ENCODE assay signal across 8 mouse cellular contexts in the genomic region with DNA sequence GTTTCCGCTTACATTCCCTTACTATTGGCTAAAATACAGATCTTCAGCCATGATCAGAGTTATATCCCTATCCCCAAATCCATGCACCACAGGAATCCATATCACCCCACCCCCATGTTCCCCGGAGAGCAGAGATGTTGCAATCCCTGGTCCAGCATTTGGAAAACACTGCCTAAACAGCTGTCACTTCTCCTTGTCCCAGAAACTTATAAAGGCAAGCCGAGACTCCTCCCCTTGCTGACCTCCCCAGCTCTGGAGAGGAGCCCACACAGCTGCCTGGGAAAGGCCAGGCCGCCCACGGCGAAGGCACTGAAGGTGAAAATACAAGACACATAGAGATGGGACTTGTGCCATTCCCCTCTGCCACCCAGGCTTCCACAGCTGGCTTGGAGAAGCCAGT. TPM values are rescaled to one million over a fixed set of nuclear protein-coding genes. Genes with fewer than 3 reads are reported as not detected.
DNase-seq lines count a peak whose midpoint lies in the region; ATAC-seq and TF ChIP-seq lines count a peak whose summit lies in the region.

No protein-coding gene starts in this region.

- no peak overlapping the region for H3K9ac ChIP-seq in heart, embryonic 11.5 days (ENCODE audit: low read depth, low read length)
- H3K9ac ChIP-seq in hindbrain, postnatal 0 days (replicated peaks; ENCODE audit: low read length), result no peak overlapping the region
- no peak overlapping the region for H3K9ac ChIP-seq in lung, embryonic 15.5 days

- H3K4me1 ChIP-seq in heart, embryonic 11.5 days (ENCODE audit: control insufficient read depth, insufficient read depth, low read length), result peaks cover 3% of the 10 kb centered on the region; the same call in 1 of the 2 replicates
- peaks cover 7% of the 10 kb centered on the region for H3K4me1 ChIP-seq in hindbrain, postnatal 0 days (ENCODE audit: insufficient read depth, low read length)
- H3K4me1 ChIP-seq in lung, embryonic 15.5 days, result peaks cover 59% of the 10 kb centered on the region
- H3K4me1 ChIP-seq in thymus, adult 2 months (replicated peaks; ENCODE audit: control insufficient read depth, insufficient read depth, low read length), result peaks cover 4% of the 10 kb centered on the region

- no peak overlapping the region for H3K4me3 ChIP-seq in heart, embryonic 11.5 days (ENCODE audit: low read depth, low read length)
- no peak overlapping the region for H3K4me3 ChIP-seq in hindbrain, postnatal 0 days (ENCODE audit: low read length)
- H3K4me3 ChIP-seq in lung, embryonic 15.5 days, result no peak overlapping the region
- no peak overlapping the region for H3K4me3 ChIP-seq in thymus, adult 2 months (ENCODE audit: control insufficient read depth, insufficient read depth, low read length)

- H3K36me3 ChIP-seq in heart, embryonic 11.5 days (ENCODE audit: control insufficient read depth, insufficient read depth, low read length), result no peaks in the 10 kb centered on the region
- peaks cover 45% of the 10 kb centered on the region for H3K36me3 ChIP-seq in hindbrain, postnatal 0 days (ENCODE audit: insufficient read depth, low read length)
- H3K36me3 ChIP-seq in lung, embryonic 15.5 days, result peaks cover 33% of the 10 kb centered on the region
- H3K36me3 ChIP-seq in thymus, adult 2 months (ENCODE audit: control insufficient read depth, insufficient read depth, low read length), result no peaks in the 10 kb centered on the region

- TF ChIP-seq POLR2A in thymus, adult 2 months (IDR thresholded peaks at IDR 0.05; ENCODE audit: control insufficient read depth, extremely low read depth, insufficient read depth, low read length, poor library complexity), result no peak

- DNase-seq in heart, adult 18-20 months, result peak; percentile 93
- peak; percentile 81 for DNase-seq in fat pad, adult 2 months (ENCODE audit: extremely low read depth, low read depth, low spot score)
- peak; percentile 25 for DNase-seq in hindbrain, postnatal 0 days (ENCODE audit: low spot score)
- DNase-seq in thymus, adult 2 months, result no peak
- no peak for DNase-seq in spleen, postnatal 10 days (ENCODE audit: low spot score in 2 of 2)
- no peak for DNase-seq in frontal cortex, postnatal 36 days (ENCODE audit: low spot score in 2 of 2)

- H3K9me3 ChIP-seq in heart, embryonic 11.5 days (replicated peaks; ENCODE audit: control insufficient read depth, low read length), result no peaks in the 10 kb centered on the region
- no peaks in the 10 kb centered on the region for H3K9me3 ChIP-seq in hindbrain, postnatal 0 days (ENCODE audit: low read length)
- H3K9me3 ChIP-seq in lung, embryonic 15.5 days, result no peaks in the 10 kb centered on the region

- no peak for TF ChIP-seq CTCF in hindbrain, postnatal 0 days (IDR thresholded peaks at IDR 0.05; ENCODE audit: low read depth)
- TF ChIP-seq CTCF in thymus, adult 2 months (IDR thresholded peaks at IDR 0.05; ENCODE audit: borderline replicate concordance, control insufficient read depth, extremely low read depth, insufficient read depth, low read length, poor library complexity), result no peak

- no peaks in the 10 kb centered on the region for H3K27me3 ChIP-seq in heart, embryonic 11.5 days (ENCODE audit: control insufficient read depth, insufficient read depth, low read length)
- no peaks in the 10 kb centered on the region for H3K27me3 ChIP-seq in hindbrain, postnatal 0 days (ENCODE audit: insufficient read depth, low read length)
- no peaks in the 10 kb centered on the region for H3K27me3 ChIP-seq in lung, embryonic 15.5 days
- H3K27me3 ChIP-seq in thymus, adult 2 months (ENCODE audit: control insufficient read depth, insufficient read depth, low read length), result no peaks in the 10 kb centered on the region

- no peak overlapping the region for H3K4me2 ChIP-seq in heart, embryonic 11.5 days
- no peak overlapping the region for H3K4me2 ChIP-seq in hindbrain, postnatal 0 days (ENCODE audit: low read depth, low read length)
- no peak overlapping the region for H3K4me2 ChIP-seq in lung, embryonic 15.5 days

- WGBS in heart, embryonic 11.5 days (ENCODE audit: insufficient replicate concordance), result 83% methylated on average over 6 of the region's 6 CpGs
- 48% methylated on average over 6 of the region's 6 CpGs for WGBS in hindbrain, postnatal 0 days
- WGBS in lung, embryonic 15.5 days, result 54% methylated on average over 6 of the region's 6 CpGs
- 87% methylated on average over 6 of the region's 6 CpGs for WGBS in thymus, adult 2 months

- no peak overlapping the region for H3K27ac ChIP-seq in heart, embryonic 11.5 days (ENCODE audit: low read depth, low read length)
- H3K27ac ChIP-seq in hindbrain, postnatal 0 days, result peak overlapping the region; percentile 37; the same call in 1 of the 2 replicates
- peak overlapping the region; percentile 95 for H3K27ac ChIP-seq in lung, embryonic 15.5 days
- H3K27ac ChIP-seq in thymus, adult 2 months (ENCODE audit: control insufficient read depth, insufficient read depth, low read length), result no peak overlapping the region

- no peak for ATAC-seq in heart, embryonic 11.5 days (replicated peaks; ENCODE audit: insufficient number of reproducible peaks, low FRiP score, low TSS enrichment)
- ATAC-seq in hindbrain, postnatal 0 days, result no peak
- peak; percentile 88 for ATAC-seq in lung, embryonic 15.5 days (ENCODE audit: borderline replicate concordance, extremely low read depth, low FRiP score, low TSS enrichment)

RNA-seq across cellular contexts. Expression of a gene that starts 14.4 kb away (rescaled TPM):
- total RNA-seq in heart, adult 18-20 months (2021), result 1 to 10 TPM; 4.8 to 6.1 TPM
- 1.3 and 1.8 TPM in 2 replicates for polyA plus RNA-seq in heart, embryonic 11.5 days (2014; fragmentation: Nextera tagmentation; extraction: Ambion mirVana)
- 54.7 and 55.6 TPM in 2 replicates for total RNA-seq in hindbrain, postnatal 0 days (2014; rRNA removed)
- 23.3 and 24.6 TPM in 2 replicates for polyA plus RNA-seq in hindbrain, postnatal 0 days (2015; fragmentation: Nextera tagmentation; extraction: Ambion mirVana)
- 16.1 and 16.5 TPM in 2 replicates for polyA plus RNA-seq in lung, embryonic 15.5 days (2015; fragmentation: Nextera tagmentation; extraction: Ambion mirVana)
- polyA plus RNA-seq in thymus, adult 2 months (2012; rRNA removed), result 5.6 and 6.3 TPM in 2 replicates

RNA-seq across cellular contexts. Expression of a gene that starts 26.3 kb away (rescaled TPM):
- total RNA-seq in heart, adult 18-20 months (2021), result 1 to 10 TPM; 7.6 to 9.6 TPM
- 0.28 and 0.56 TPM in 2 replicates for polyA plus RNA-seq in heart, embryonic 11.5 days (2014; fragmentation: Nextera tagmentation; extraction: Ambion mirVana)
- 2.5 and 3.1 TPM in 2 replicates for total RNA-seq in hindbrain, postnatal 0 days (2014; rRNA removed)
- polyA plus RNA-seq in hindbrain, postnatal 0 days (2015; fragmentation: Nextera tagmentation; extraction: Ambion mirVana), result 1.0 and 1.2 TPM in 2 replicates
- polyA plus RNA-seq in lung, embryonic 15.5 days (2015; fragmentation: Nextera tagmentation; extraction: Ambion mirVana), result 0.67 and 1.0 TPM in 2 replicates
- polyA plus RNA-seq in thymus, adult 2 months (2012; rRNA removed), result 24.0 and 34.0 TPM in 2 replicates

RNA-seq across cellular contexts. Expression of a gene that starts 58.7 kb away (rescaled TPM):
- total RNA-seq in heart, adult 18-20 months (2021), result 1 to 10 TPM; 4.9 to 5.6 TPM
- 26.3 and 30.0 TPM in 2 replicates for polyA plus RNA-seq in heart, embryonic 11.5 days (2014; fragmentation: Nextera tagmentation; extraction: Ambion mirVana)
- total RNA-seq in hindbrain, postnatal 0 days (2014; rRNA removed), result 1.9 and 4.8 TPM in 2 replicates
- polyA plus RNA-seq in hindbrain, postnatal 0 days (2015; fragmentation: Nextera tagmentation; extraction: Ambion mirVana), result 3.2 and 3.3 TPM in 2 replicates
- polyA plus RNA-seq in lung, embryonic 15.5 days (2015; fragmentation: Nextera tagmentation; extraction: Ambion mirVana), result 32.0 TPM in 2 replicates
- 4.4 and 4.9 TPM in 2 replicates for polyA plus RNA-seq in thymus, adult 2 months (2012; rRNA removed)

RNA-seq across cellular contexts. Expression of a gene that starts 59.2 kb away (rescaled TPM):
- not detected for total RNA-seq in heart, adult 18-20 months (2021)
- not detected in 2 replicates for polyA plus RNA-seq in heart, embryonic 11.5 days (2014; fragmentation: Nextera tagmentation; extraction: Ambion mirVana)
- not detected in 2 replicates for total RNA-seq in hindbrain, postnatal 0 days (2014; rRNA removed)
- polyA plus RNA-seq in hindbrain, postnatal 0 days (2015; fragmentation: Nextera tagmentation; extraction: Ambion mirVana), result not detected in 2 replicates
- polyA plus RNA-seq in lung, embryonic 15.5 days (2015; fragmentation: Nextera tagmentation; extraction: Ambion mirVana), result not detected in 2 replicates
- 0.03 TPM in 1 of 2 replicates, not detected in the other for polyA plus RNA-seq in thymus, adult 2 months (2012; rRNA removed)

Comparison
In these comparisons a context has a peak if more than half of its experiments do, and no peak if none do; other contexts are left out.
1. DNase-seq: peak in heart, adult 18-20 months (2 of 2), fat pad, adult 2 months (single experiment) and hindbrain, postnatal 0 days (single experiment); none in thymus, adult 2 months (single experiment), spleen, postnatal 10 days (0 of 2) and frontal cortex, postnatal 36 days (0 of 2).
2. H3K27ac ChIP-seq: peak in hindbrain, postnatal 0 days (single experiment) and lung, embryonic 15.5 days (single experiment); none in heart, embryonic 11.5 days (single experiment) and thymus, adult 2 months (single experiment).
3. RNA of a gene that starts 26.3 kb away (polyA plus RNA-seq): 24.0 to 34.0 TPM in thymus, adult 2 months; 1.0 to 1.2 TPM in hindbrain, postnatal 0 days, 0.67 to 1.0 TPM in lung, embryonic 15.5 days and 0.28 to 0.56 TPM in heart, embryonic 11.5 days; every median in the first group is over 10 times any median in the second.